Mouse (Mus musculus): ENCODE results near the gene Ugt1a10.

Gene Ugt1a10

GRCm38 (mm10) chr1:88256886-88257663 is 201.9 kb downstream of the Ugt1a10 start:
- no peak for DNase-seq

GRCm38 (mm10) chr1:88257681-88258080 is 202.5 kb downstream of the Ugt1a10 start:
- DNase-seq: no peak

GRCm38 (mm10) chr1:88258361-88258760 is 203.2 kb downstream of the Ugt1a10 start:
- no peak for DNase-seq

GRCm38 (mm10) chr1:88258881-88259642 is 203.9 kb downstream of the Ugt1a10 start:
- no peak for DNase-seq

DNA sequence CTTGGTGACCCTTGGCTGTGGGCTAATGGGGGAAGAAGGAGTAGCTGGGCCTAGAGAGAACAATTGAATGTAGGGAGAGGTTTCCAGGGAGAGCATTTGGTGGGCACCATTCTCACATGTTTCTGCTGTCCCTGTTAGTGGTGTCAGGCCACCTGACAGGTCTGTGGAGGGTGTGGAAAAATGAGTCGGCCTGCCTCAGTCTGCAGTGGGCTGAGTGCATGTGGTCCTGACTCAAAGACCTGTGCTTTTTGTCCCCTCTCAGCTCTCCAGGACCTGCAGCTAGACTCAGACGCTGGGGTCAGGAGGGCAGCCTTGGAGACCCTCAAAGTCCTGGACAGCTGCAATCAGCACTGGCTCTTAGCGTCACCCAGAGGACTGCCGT is 204.4 kb downstream of the Ugt1a10 start:
- DNase-seq: no peak

GRCm38 (mm10) chr1:88260114-88260513 is 204.9 kb downstream of the Ugt1a10 start:
- peak; percentile 46 for DNase-seq

DNA sequence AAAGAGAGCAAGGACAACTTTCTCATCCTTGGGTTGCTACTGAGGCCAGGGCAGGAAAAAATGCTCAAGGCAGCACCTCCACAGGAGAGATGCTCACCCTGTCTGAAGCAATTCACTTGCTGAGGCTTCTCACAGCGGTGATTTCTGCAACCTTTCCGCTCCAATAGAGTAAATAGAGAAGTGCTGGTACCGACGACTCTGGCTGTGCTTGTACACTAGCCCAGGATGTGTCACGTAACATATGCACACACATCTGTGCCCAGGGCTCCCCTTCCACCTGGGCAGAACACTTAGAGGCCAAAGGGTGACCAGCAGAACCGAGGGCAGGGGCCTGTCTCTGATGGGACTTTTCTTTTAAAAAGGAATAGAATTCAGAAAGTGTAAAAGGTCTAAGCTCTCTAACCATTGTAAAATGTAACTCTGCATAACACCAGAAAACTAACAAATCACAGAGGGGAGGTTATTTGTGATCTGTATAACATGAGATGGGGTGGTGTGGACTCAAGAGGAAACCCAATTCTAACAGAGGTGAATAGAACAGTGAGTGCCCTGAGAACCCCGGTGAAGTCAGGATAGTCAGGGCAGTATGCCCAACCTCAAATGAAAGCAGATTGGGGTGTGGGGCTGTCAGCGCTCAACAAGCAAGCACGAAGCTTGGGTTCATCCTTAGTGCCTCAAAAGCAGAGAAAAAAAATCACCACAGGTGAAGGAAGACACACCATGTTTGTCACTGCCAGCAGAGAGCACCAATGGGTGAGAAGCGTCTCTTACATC is 205.6 kb downstream of the Ugt1a10 start:
- DNase-seq: no peak

DNA sequence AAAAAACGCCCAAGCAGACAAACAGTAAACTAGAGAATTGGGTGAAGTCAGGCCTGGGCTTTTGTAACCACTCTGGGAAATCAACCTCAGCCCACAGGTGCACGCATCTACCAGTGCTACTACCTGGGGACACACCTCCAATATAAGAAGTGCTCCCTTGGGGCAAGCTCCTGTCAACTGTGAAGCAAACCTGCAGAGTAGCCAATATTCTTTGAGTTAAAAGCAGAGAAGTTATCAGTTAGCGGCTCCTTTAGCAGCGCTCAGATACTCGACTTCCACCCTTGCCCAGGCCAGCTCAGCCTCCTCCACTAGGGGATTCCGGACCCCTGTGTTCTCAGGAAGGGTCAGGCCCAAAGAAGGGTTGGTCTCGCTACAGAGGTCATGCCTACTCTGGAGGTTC is 206.5 kb downstream of the Ugt1a10 start:
- no peak for DNase-seq

DNA sequence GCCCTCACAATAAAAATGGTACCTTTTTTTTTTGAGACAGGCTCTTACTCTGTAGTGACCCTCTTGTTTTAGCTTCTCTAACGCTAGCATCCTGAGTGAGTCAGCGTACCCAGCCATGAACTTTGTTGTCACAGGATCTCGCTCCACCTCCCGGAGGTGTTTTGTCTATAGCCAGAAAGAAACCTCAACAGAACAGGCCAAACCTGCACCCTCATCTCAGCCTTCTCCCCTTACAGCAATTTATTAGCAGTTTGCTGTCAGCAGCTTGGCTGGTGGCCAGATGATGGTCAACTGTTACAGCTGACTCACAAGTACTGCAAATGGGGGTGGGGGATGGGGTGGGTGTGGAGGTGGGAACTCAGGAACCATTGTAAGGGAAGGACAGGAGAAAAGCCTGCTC is 207.1 kb downstream of the Ugt1a10 start:
- DNase-seq: peak; percentile 62

DNA sequence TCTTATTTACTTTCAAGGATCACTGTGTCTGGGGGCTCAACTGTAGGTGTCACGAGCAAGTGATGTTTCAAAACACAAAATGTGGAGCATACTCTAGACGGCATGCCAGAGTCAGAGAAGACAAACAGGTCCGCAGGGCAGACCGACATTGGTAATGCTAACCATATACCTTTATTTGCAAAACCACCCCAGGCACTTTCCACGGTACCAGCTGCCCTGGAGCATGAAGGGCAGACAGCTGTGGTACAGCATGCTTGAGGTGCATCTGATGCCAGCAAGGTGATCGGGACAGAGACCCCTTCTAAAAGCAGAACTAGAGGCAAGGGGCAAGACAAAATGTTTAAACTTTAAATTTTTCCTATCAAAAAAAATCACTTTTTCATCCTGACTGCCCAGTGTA is 207.8 kb downstream of the Ugt1a10 start:
- DNase-seq: no peak

- no peak for DNase-seq
Observed at GRCm38 (mm10) chr1:88263778-88264177, 208.6 kb downstream of the Ugt1a10 start.

DNA sequence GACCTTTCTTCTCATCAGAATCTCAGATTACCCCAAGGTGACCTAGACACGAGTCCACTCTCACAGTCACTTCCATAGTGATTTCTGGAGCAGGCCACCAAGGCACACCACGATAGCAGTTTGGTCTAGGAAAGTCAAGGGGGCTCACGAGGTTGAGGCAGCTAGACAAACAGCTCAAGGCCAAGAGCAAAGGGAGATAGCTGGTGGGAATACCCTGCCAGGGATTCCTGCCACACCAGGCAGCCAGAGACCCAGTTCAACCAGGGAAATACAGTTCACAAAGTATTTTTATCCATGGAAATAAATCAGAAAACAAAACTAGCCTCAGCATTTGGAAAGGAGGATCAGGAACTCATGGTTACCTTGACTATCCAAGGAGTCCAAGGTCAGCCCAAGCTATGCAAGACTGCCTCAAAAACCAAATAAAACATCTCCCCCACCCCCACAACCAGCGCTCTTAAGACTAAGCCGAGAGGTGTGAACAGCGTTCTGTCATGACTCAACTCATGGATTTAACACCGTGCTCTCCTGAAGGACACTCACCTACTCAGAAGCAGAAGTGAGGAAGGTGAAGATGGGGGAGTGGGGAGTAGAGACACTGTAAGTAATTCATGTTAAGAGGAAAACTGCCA is 209.2 kb downstream of the Ugt1a10 start:
- no peak for DNase-seq

GRCm38 (mm10) chr1:88264869-88265240 is 209.7 kb downstream of the Ugt1a10 start:
- no peak for DNase-seq

- no peak for DNase-seq
Observed at GRCm38 (mm10) chr1:88266123-88266522, 210.9 kb downstream of the Ugt1a10 start.

DNA sequence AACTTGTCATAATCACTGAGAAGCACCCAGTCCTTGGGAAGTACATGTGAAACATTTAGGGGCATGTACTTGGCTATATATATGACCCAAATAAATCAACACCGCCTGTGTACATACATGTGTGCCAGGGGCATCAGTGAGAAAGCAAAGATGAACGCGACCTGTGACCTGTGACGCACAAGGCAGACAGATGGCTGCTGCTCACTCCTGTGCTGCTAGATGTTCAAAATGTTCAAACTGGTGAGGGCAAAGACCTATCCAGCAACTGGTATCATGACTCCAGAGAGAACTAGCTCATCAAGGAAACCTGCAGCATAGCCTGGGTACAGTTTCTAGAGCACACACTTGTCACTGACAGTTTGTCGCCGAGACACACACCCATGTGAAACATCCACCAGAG is 212.3 kb downstream of the Ugt1a10 start:
- DNase-seq: no peak

- no peak for DNase-seq
Observed at GRCm38 (mm10) chr1:88268070-88268469, 212.9 kb downstream of the Ugt1a10 start.

Measured in right cerebral cortex, postnatal 14 days (tissue).